Mouse (Mus musculus) liver, postnatal 0 days (tissue): ENCODE measurements around the gene Reps1.

ENCODE experiments used
- CTCF ChIP-seq: sonication (generic); IDR thresholded peaks from 2 replicates; pipeline ENCODE4 v1.5.1; 2016; ENCODE audit warnings: antibody characterized with exemption, low read depth
- EP300 ChIP-seq: IDR thresholded peaks from 2 replicates; pipeline ENCODE4 v1.6.1; 2016; ENCODE audit warnings: antibody characterized with exemption, low read depth, mild to moderate bottlenecking

DNA sequence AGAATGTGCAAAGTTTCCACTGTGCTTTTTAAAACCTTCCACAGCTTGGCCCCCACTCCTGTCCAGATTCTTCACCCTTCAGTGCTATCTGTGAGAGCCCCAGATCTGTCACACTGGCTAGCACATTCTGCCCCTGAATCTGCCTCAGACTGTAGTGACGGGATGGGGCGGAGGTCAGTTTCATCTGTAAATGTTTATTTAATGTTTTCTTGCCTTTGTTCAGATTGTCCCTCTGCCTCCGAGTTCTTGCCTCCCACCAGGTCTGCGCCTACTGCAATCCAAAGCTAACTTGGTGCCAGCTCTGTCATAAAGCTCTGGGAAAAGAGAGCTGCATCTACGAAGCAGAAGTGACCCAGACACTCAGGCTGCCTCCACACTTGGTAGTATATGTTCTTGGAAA lies 18.8 kb upstream of the Reps1 start:
- TF ChIP-seq CTCF: no peak
- TF ChIP-seq EP300: no peak
